23 mouse cellular contexts compared by ENCODE assay signal in genomic region chr9:35370895-35371294, GRCm38 (mm10). TPM values are rescaled to one million over a fixed set of nuclear protein-coding genes. Genes with fewer than 3 reads are reported as not detected.
DNase-seq lines count a peak whose midpoint lies in the region; ATAC-seq lines count a peak whose summit lies in the region.
"Had no signal": no experiment of that assay in that cellular context is flagged by ENCODE, and none has a peak within 500 bp of the region (broad histone marks: within the 10 kb centered on the region; RNA-seq: fewer than 3 reads in every experiment).

No protein-coding gene starts in this region.

- H3K4me1 ChIP-seq in limb, embryonic 12.5 days (replicated peaks), result peaks cover 16% of the 10 kb centered on the region
- H3K4me1 ChIP-seq in limb, embryonic 10.5 days, result peaks cover 30% of the 10 kb centered on the region
- H3K4me1 ChIP-seq: liver, embryonic 15.5 days had no signal

- WGBS in limb, embryonic 12.5 days, result 86% methylated on average over 3 of the region's 3 CpGs
- WGBS in limb, embryonic 10.5 days, result 90% methylated on average over 3 of the region's 3 CpGs

- H3K9ac ChIP-seq in limb, embryonic 12.5 days (replicated peaks), result no peak overlapping the region
- H3K9ac ChIP-seq: heart, embryonic 13.5 days; hindbrain, embryonic 15.5 days; liver, embryonic 15.5 days; lung, embryonic 14.5 days; midbrain, embryonic 12.5 days had no signal

- no peak overlapping the region for H3K4me3 ChIP-seq in limb, embryonic 12.5 days (replicated peaks)
- no peak overlapping the region for H3K4me3 ChIP-seq in limb, embryonic 10.5 days
- H3K4me3 ChIP-seq: gastrocnemius, adult 2 months; heart, adult 2 months; heart, embryonic 13.5 days; hindbrain, embryonic 15.5 days; liver, embryonic 15.5 days; midbrain, embryonic 12.5 days had no signal

- H3K27ac ChIP-seq in limb, embryonic 12.5 days, result 0 out of 2 replicates have a peak overlapping the region, but pooled peaks have one; percentile 5
- no peak overlapping the region for H3K27ac ChIP-seq in limb, embryonic 10.5 days
- H3K27ac ChIP-seq: gastrocnemius, adult 2 months; heart, adult 2 months; heart, embryonic 13.5 days; hindbrain, embryonic 15.5 days; kidney, postnatal 0 days; liver, embryonic 15.5 days; midbrain, embryonic 12.5 days had no signal

- no peaks in the 10 kb centered on the region for H3K9me3 ChIP-seq in limb, embryonic 12.5 days
- H3K9me3 ChIP-seq in limb, embryonic 10.5 days (replicated peaks), result no peaks in the 10 kb centered on the region
- H3K9me3 ChIP-seq: heart, embryonic 13.5 days; hindbrain, embryonic 15.5 days; liver, embryonic 15.5 days; midbrain, embryonic 12.5 days had no signal

- ATAC-seq in limb, embryonic 12.5 days (ENCODE audit: insufficient number of reproducible peaks, insufficient read depth, low FRiP score, low TSS enrichment, low read depth), result no peak
- ATAC-seq: forebrain, embryonic 14.5 days had no signal

- DNase-seq in cerebellum, adult 18-20 months, result peak; percentile 44 to 52
- DNase-seq in cerebellum, adult 8-10 months, result no peak
- no peak for DNase-seq in limb, embryonic 10.5 days (ENCODE audit: low spot score)
- peak; percentile 54 for DNase-seq in cerebellum, adult 9-11 months
- no peak for DNase-seq in layer of hippocampus, adult 9-10 months (ENCODE audit: low spot score)
- no peak for DNase-seq in testis, postnatal 14 days (ENCODE audit: low spot score)
- DNase-seq: adrenal gland, postnatal 36 days; gastrocnemius, adult 2 months; gastrocnemius, postnatal 36 days; heart, adult 2 months; heart, postnatal 10 days; kidney, adult 18-20 months; kidney, postnatal 4 days; layer of hippocampus, postnatal 36 days; lung, embryonic 14.5 days; lung, postnatal 14 days had no signal

- H3K36me3 ChIP-seq in limb, embryonic 12.5 days, result no peaks in the 10 kb centered on the region
- no peaks in the 10 kb centered on the region for H3K36me3 ChIP-seq in limb, embryonic 10.5 days
- H3K36me3 ChIP-seq: heart, embryonic 13.5 days; hindbrain, embryonic 15.5 days; liver, embryonic 15.5 days; midbrain, embryonic 12.5 days had no signal

- H3K4me2 ChIP-seq in limb, embryonic 12.5 days, result no peak overlapping the region
- H3K4me2 ChIP-seq: heart, embryonic 13.5 days; hindbrain, embryonic 15.5 days; liver, embryonic 15.5 days; lung, embryonic 14.5 days; midbrain, embryonic 12.5 days had no signal

- H3K27me3 ChIP-seq in limb, embryonic 12.5 days, result no peaks in the 10 kb centered on the region
- H3K27me3 ChIP-seq in limb, embryonic 10.5 days (ENCODE audit: low read depth, poor library complexity, severe bottlenecking), result peaks cover 5% of the 10 kb centered on the region; the same call in 1 of the 2 replicates
- H3K27me3 ChIP-seq: liver, embryonic 15.5 days had no signal

RNA-seq across cellular contexts. Expression of gene Cdon, which starts 50.0 kb away (rescaled TPM):
- polyA plus RNA-seq in limb, embryonic 12.5 days (2016; fragmentation: Nextera tagmentation; extraction: Ambion mirVana), result 19.9 and 25.0 TPM in 2 replicates
- polyA plus RNA-seq in limb, embryonic 10.5 days (2016; fragmentation: Nextera tagmentation; extraction: Ambion mirVana), result 10.5 and 16.1 TPM in 2 replicates

Comparison
In these comparisons a context has a peak if more than half of its experiments do, and no peak if none do; other contexts are left out.
1. DNase-seq: peak in cerebellum, adult 18-20 months (2 of 2) and cerebellum, adult 9-11 months (single experiment); none in cerebellum, adult 8-10 months (single experiment), limb, embryonic 10.5 days (single experiment), layer of hippocampus, adult 9-10 months (single experiment) and testis, postnatal 14 days (single experiment).